Mouse (Mus musculus): ENCODE measurements around the gene Mbd5. TPM values are rescaled to one million over a fixed set of nuclear protein-coding genes. Genes with fewer than 3 reads are reported as not detected.

Gene Mbd5
- total RNA-seq, 4 experiments from 2014 or later, result 39.0 to 46.3 (median 39.9) TPM

GRCm38 (mm10) chr2:49335267-49335666 lies 386.0 kb downstream of the Mbd5 start:
- DNase-seq (ENCODE audit: low spot score in 2 of 2), result no peak

- DNase-seq (ENCODE audit: low spot score in 2 of 2), result no peak
Measured at GRCm38 (mm10) chr2:49344287-49344686, 395.0 kb downstream of the Mbd5 start.

GRCm38 (mm10) chr2:49345786-49346185 lies 396.5 kb downstream of the Mbd5 start:
- no peak for DNase-seq (ENCODE audit: low spot score in 2 of 2)

- DNase-seq (ENCODE audit: low spot score in 2 of 2), result no peak
Measured at GRCm38 (mm10) chr2:49349813-49350212, 400.5 kb downstream of the Mbd5 start.

GRCm38 (mm10) chr2:49350852-49351251 lies 401.5 kb downstream of the Mbd5 start:
- DNase-seq (ENCODE audit: low spot score in 2 of 2), result no peak

- DNase-seq (ENCODE audit: low spot score in 2 of 2), result no peak
Measured at GRCm38 (mm10) chr2:49354066-49354465, 404.8 kb downstream of the Mbd5 start.

- no peak for DNase-seq (ENCODE audit: low spot score in 2 of 2)
Measured at GRCm38 (mm10) chr2:49355867-49356266, 406.6 kb downstream of the Mbd5 start.

- no peak for DNase-seq (ENCODE audit: low spot score in 2 of 2)
Measured at GRCm38 (mm10) chr2:49358128-49358814, 409.0 kb downstream of the Mbd5 start.

GRCm38 (mm10) chr2:49358839-49359520 lies 409.7 kb downstream of the Mbd5 start:
- DNase-seq (ENCODE audit: low spot score in 2 of 2), result peak; percentile 4 to 33

GRCm38 (mm10) chr2:49359706-49360105 lies 410.4 kb downstream of the Mbd5 start:
- DNase-seq (ENCODE audit: low spot score in 2 of 2), result no peak

- no peak for DNase-seq (ENCODE audit: low spot score in 2 of 2)
Measured at GRCm38 (mm10) chr2:49364546-49364945, 415.2 kb downstream of the Mbd5 start.

GRCm38 (mm10) chr2:49366878-49367545 lies 417.7 kb downstream of the Mbd5 start:
- DNase-seq (ENCODE audit: low spot score in 2 of 2), result no peak

GRCm38 (mm10) chr2:49367546-49367917 lies 418.2 kb downstream of the Mbd5 start:
- no peak for DNase-seq (ENCODE audit: low spot score in 2 of 2)

GRCm38 (mm10) chr2:49371632-49372031 lies 422.3 kb downstream of the Mbd5 start:
- DNase-seq (ENCODE audit: low spot score in 2 of 2), result no peak

- DNase-seq (ENCODE audit: low spot score in 2 of 2), result no peak
Measured at GRCm38 (mm10) chr2:49372586-49372985, 423.3 kb downstream of the Mbd5 start.

Other genes starting within 250 kb of the Mbd5 start
- gene Acvr2a, start 135.4 kb upstream of the Mbd5 start, total RNA-seq (2022), result 10 to 100 TPM; 22.9 to 33.2 (median 24.4) TPM
- 10 to 100 TPM; 19.2 to 30.0 (median 22.7) TPM for gene Orc4, start 769 bp downstream of the Mbd5 start, total RNA-seq (2022)

All from gastrocnemius, adult 8-10 months (tissue).